Mouse (Mus musculus): ENCODE results near the gene Spef1. TPM values are rescaled to one million over a fixed set of nuclear protein-coding genes. Genes with fewer than 3 reads are reported as not detected.

Gene Spef1
- polyA plus RNA-seq, 1 experiment from 2014 or later: 9.2 TPM

- no peak overlapping the region for H3K27ac ChIP-seq (ENCODE audit: low read length)
- no peak overlapping the region for H3K9ac ChIP-seq (replicated peaks; ENCODE audit: low read depth, low read length)
- no peaks in the 10 kb centered on the region for H3K9me3 ChIP-seq (ENCODE audit: control insufficient read depth, low read depth, low read length)
- ATAC-seq (ENCODE audit: insufficient number of reproducible peaks, insufficient read depth, low FRiP score, low read depth): no peak
- H3K4me3 ChIP-seq (ENCODE audit: low read depth, low read length): no peak overlapping the region
- WGBS: 90% methylated on average over 9 of the region's 9 CpGs
- peaks cover 23% of the 10 kb centered on the region for H3K4me1 ChIP-seq (ENCODE audit: control insufficient read depth, insufficient read depth, low read length)
- no peaks in the 10 kb centered on the region for H3K27me3 ChIP-seq (ENCODE audit: control insufficient read depth, insufficient read depth, low read length)
- H3K4me2 ChIP-seq (replicated peaks; ENCODE audit: low read depth, low read length): no peak overlapping the region
- no peaks in the 10 kb centered on the region for H3K36me3 ChIP-seq (ENCODE audit: control insufficient read depth, insufficient read depth, low read length)
These were observed 61.7 kb downstream of the Spef1 start for GRCm38 (mm10) chr2:131125157-131125963.

- H3K9me3 ChIP-seq (ENCODE audit: control insufficient read depth, low read depth, low read length): no peaks in the 10 kb centered on the region
- H3K4me2 ChIP-seq (replicated peaks; ENCODE audit: low read depth, low read length): no peak overlapping the region
- no peak for ATAC-seq (ENCODE audit: insufficient number of reproducible peaks, insufficient read depth, low FRiP score, low read depth)
- no peak overlapping the region for H3K4me3 ChIP-seq (ENCODE audit: low read depth, low read length)
- WGBS: 67% methylated on average over 3 of the region's 3 CpGs
- no peak overlapping the region for H3K27ac ChIP-seq (ENCODE audit: low read length)
- H3K9ac ChIP-seq (replicated peaks; ENCODE audit: low read depth, low read length): no peak overlapping the region
- H3K4me1 ChIP-seq (ENCODE audit: control insufficient read depth, insufficient read depth, low read length): peaks cover 21% of the 10 kb centered on the region
- H3K36me3 ChIP-seq (ENCODE audit: control insufficient read depth, insufficient read depth, low read length): no peaks in the 10 kb centered on the region
- H3K27me3 ChIP-seq (ENCODE audit: control insufficient read depth, insufficient read depth, low read length): no peaks in the 10 kb centered on the region
These were observed 62.9 kb downstream of the Spef1 start for GRCm38 (mm10) chr2:131124166-131124565.

Other genes starting within 250 kb of the Spef1 start
- 23.8 and 24.4 TPM in 2 replicates for gene Gfra4, start 144.2 kb downstream of the Spef1 start, polyA plus RNA-seq (2014; fragmentation: Nextera tagmentation; extraction: Ambion mirVana)
- 3.6 and 4.8 TPM in 2 replicates for gene Adam33, start 123.5 kb downstream of the Spef1 start, polyA plus RNA-seq (2014; fragmentation: Nextera tagmentation; extraction: Ambion mirVana)
- 0.22 and 0.48 TPM in 2 replicates for gene Siglec1, start 100.5 kb downstream of the Spef1 start, polyA plus RNA-seq (2014; fragmentation: Nextera tagmentation; extraction: Ambion mirVana)
- 12.3 and 14.2 TPM in 2 replicates for gene Hspa12b, start 60.0 kb downstream of the Spef1 start, polyA plus RNA-seq (2014; fragmentation: Nextera tagmentation; extraction: Ambion mirVana)
- gene Gm11037, start 53.8 kb downstream of the Spef1 start, polyA plus RNA-seq (2014; fragmentation: Nextera tagmentation; extraction: Ambion mirVana): not detected in 2 replicates
- 84.6 and 88.9 TPM in 2 replicates for gene 1700037H04Rik, start 27.2 kb downstream of the Spef1 start, polyA plus RNA-seq (2014; fragmentation: Nextera tagmentation; extraction: Ambion mirVana)
- gene Cenpb, start 7.2 kb downstream of the Spef1 start, polyA plus RNA-seq (2014; fragmentation: Nextera tagmentation; extraction: Ambion mirVana): 9.0 and 9.9 TPM in 2 replicates
- 58.0 and 63.4 TPM in 2 replicates for gene Cdc25b, start 333 bp downstream of the Spef1 start, polyA plus RNA-seq (2014; fragmentation: Nextera tagmentation; extraction: Ambion mirVana)
- 27.0 TPM in 2 replicates for gene Ap5s1, start 19.8 kb upstream of the Spef1 start, polyA plus RNA-seq (2014; fragmentation: Nextera tagmentation; extraction: Ambion mirVana)
- gene Mavs, start 46.8 kb upstream of the Spef1 start, polyA plus RNA-seq (2014; fragmentation: Nextera tagmentation; extraction: Ambion mirVana): 15.2 and 15.5 TPM in 2 replicates
- 39.1 and 42.3 TPM in 2 replicates for gene Pank2, start 75.2 kb upstream of the Spef1 start, polyA plus RNA-seq (2014; fragmentation: Nextera tagmentation; extraction: Ambion mirVana)
- gene Rnf24, start 165.6 kb upstream of the Spef1 start, polyA plus RNA-seq (2014; fragmentation: Nextera tagmentation; extraction: Ambion mirVana): 4.4 and 5.6 TPM in 2 replicates